Mouse (Mus musculus) myocyte (in vitro differentiated cells): ENCODE measurements around the gene Lmod1.
A peak's percentile ranks its signal among the peaks of the same experiment; 100 is the strongest.

Experiments used
- CEBPB ChIP-seq: IDR thresholded peaks from 2 replicates; pipeline ENCODE4 v1.6.1; 2011; ENCODE audit warnings: mild to moderate bottlenecking, moderate library complexity; ENCODE audit not compliant: poor library complexity, insufficient read depth, severe bottlenecking
- E2F4 ChIP-seq: IDR thresholded peaks from one replicate; pipeline ENCODE4 v1.6.1; 2011; ENCODE audit warnings: mild to moderate bottlenecking, control low read depth, moderate library complexity; ENCODE audit not compliant: insufficient read depth
- MYOG ChIP-seq, 3 experiments: IDR thresholded peaks; one replicate each; pipeline ENCODE4 v1.6.1; 2011; ENCODE audit warnings: control low read depth in 2 of 3, low read depth in 2 of 3, mild to moderate bottlenecking in 2 of 3; ENCODE audit not compliant: insufficient read length in 2 of 3, control insufficient read depth in 1 of 3, insufficient read depth in 1 of 3
- POLR2A ChIP-seq: IDR thresholded peaks from one replicate; pipeline ENCODE4 v1.6.1; 2011; ENCODE audit warnings: low read depth, mild to moderate bottlenecking, control low read depth, moderate library complexity; ENCODE audit not compliant: insufficient read length
- REST ChIP-seq: IDR thresholded peaks from one replicate; pipeline ENCODE4 v1.6.1; 2011; ENCODE audit warnings: mild to moderate bottlenecking, control low read depth, moderate library complexity; ENCODE audit not compliant: insufficient read depth, insufficient read length
- TCF12 ChIP-seq: IDR thresholded peaks from one replicate; pipeline ENCODE4 v1.6.1; 2011; ENCODE audit warnings: mild to moderate bottlenecking, control low read depth; ENCODE audit not compliant: poor library complexity, insufficient read depth, severe bottlenecking
- USF1 ChIP-seq: IDR thresholded peaks from one replicate; pipeline ENCODE4 v1.6.1; 2011; ENCODE audit warnings: low read depth, mild to moderate bottlenecking, control low read depth, moderate library complexity

DNA sequence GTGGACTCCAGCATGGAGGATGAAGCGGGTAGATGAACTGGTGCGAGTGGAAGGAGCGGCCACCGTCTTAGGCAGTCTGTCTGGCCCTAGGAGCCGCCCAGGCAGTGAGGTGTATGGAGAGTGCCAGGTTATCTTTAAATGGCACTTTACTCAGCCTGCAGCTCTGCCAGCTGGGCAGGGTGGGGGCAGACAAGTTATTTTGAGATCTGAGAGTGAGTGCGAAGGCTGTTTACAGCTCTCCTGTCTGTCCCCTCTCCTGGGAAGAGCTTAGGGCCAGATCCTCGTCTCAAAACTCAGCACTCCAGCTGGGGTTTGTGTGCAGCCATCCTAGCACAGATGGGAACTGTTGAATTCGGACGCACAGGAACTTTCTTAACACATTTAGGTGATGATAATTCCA is 54.0 kb downstream of the Lmod1 start:
- no peak for TF ChIP-seq POLR2A
- peak in 1 of 3 experiments; percentile 15 for TF ChIP-seq MYOG (IDR thresholded peaks at IDR 0.05; ENCODE audit: control insufficient read depth in 1 of 3, insufficient read depth in 1 of 3, insufficient read length in 2 of 3, low read depth in 2 of 3)
- no peak for TF ChIP-seq E2F4
- no peak for TF ChIP-seq CEBPB
- no peak for TF ChIP-seq USF1
- no peak for TF ChIP-seq REST
- TF ChIP-seq TCF12: no peak
